Mouse (Mus musculus) kidney, adult 8-10 months (tissue): ENCODE measurements around the gene Ccdc9b.

ENCODE experiments used
- DNase-seq, 2 experiments: peaks; one replicate each; pipeline ENCODE4 v3.0.0; 2022

The Ccdc9b gene

GRCm38 (mm10) chr2:118761906-118762783 is at the start of gene Ccdc9b:
Gene Ccdc9b (minus strand): TSS chr2:118762661.
- peak; percentile 94 to 96 for DNase-seq

DNA sequence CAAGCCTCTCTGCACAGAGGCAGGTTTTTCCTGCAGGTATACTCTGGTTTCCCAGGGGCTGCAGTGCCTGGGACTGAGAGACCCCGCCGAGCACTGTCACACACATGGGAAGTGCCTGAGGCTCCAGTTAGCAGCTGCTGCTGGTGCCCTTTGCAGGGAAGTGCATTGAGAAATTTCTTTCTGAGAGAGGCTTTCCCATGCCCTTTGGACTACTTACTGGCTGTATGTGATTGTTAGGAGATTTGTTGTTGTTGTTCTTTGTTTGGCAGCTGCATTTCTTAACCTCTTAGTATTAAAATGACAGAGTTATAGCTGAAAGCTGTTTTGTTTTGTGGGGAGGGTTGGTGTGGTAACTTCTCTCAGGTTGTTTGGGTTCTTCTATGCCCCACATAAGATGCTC is 48.4 kb upstream of the Ccdc9b start:
- no peak for DNase-seq

GRCm38 (mm10) chr2:118806860-118807259 is 44.4 kb upstream of the Ccdc9b start:
- no peak for DNase-seq

- DNase-seq: no peak
Measured at GRCm38 (mm10) chr2:118805756-118806155, 43.3 kb upstream of the Ccdc9b start.

DNA sequence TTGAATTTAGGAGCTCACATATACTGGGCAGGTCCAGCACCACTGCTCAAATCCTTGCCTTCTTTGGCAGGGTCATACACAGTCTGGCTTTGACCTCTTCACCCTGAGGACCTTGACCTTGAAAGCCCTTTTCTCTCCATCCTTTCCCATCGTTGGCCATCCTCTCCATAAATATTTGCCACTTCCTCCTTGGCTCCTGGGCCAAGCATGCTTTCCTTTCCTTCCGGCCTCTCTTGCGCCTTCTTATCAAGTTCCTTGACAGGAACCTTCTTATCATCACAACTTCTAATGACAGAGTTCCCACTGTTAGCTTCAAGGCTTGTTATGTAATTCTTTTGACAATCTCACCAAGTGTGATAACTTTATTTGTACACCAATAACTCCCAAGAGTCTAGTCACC is 42.7 kb upstream of the Ccdc9b start:
- no peak for DNase-seq

DNA sequence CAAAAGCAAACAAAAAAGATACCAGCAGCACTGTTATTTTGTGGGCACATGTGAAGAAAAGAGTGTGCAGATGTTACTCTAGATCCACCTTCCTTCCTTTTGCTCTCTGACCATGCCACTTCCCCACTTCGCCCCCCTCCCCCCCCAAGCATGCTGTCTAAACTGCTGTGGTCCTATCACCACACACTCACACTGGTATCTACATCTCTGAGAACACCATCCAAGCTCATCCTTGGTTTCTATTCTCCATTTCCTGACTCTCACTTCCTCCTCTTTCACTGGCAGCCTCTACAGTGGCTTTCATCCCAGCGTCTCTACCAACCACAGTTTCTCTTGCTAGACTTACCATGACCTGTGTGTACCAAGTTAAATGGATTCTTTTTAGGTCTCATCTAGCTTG is 42.0 kb upstream of the Ccdc9b start:
- no peak for DNase-seq

DNA sequence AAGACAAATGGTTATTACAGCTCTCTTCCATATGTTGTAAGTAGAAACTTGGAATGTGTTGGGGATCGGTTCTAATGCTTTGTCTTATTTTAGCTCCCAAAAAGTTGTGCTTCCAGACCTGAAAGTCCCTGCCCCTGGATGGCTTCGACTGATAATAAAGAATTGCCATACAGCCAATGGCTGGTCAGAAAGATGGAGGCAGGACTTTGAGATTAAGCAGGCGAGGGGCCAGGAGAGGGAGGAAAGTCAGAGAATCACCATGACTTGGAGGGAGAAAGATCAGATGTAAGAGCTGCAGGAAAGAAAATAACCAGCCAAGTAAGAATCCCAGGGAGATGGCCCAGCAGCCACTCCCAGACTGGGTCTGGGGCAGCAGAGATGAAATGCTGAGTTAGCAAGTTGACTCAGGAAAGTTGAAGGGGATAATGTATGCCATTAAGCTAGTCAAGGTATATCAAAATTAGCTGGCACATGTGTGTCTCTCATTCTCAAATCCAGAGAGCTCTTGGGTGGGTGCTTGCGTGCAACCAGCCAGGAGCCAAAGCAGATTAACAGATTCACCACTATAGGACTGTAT is 40.2 kb upstream of the Ccdc9b start:
- no peak for DNase-seq

DNA sequence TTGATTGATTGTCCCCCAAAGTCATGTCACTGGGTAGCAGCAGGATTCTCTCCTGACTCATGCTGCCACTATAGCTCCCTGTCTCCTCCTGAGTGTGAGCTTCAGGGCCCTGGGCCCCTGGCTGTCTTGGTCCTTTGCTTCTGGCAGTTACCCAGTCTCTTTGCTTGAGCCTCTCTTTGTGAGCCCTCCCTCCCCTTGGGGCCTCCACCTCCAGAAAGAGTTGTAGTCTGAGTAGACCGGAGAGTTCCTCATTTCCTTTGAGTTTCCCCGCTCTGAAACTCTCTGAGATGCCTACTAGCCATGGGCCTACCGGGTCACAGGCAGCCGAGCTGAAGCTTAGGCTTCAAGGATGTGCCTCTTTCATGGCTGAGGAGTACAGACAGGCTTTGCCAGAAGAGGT is 31.2 kb upstream of the Ccdc9b start:
- no peak for DNase-seq

- no peak for DNase-seq
Measured at GRCm38 (mm10) chr2:118792259-118792613, 29.8 kb upstream of the Ccdc9b start.

DNA sequence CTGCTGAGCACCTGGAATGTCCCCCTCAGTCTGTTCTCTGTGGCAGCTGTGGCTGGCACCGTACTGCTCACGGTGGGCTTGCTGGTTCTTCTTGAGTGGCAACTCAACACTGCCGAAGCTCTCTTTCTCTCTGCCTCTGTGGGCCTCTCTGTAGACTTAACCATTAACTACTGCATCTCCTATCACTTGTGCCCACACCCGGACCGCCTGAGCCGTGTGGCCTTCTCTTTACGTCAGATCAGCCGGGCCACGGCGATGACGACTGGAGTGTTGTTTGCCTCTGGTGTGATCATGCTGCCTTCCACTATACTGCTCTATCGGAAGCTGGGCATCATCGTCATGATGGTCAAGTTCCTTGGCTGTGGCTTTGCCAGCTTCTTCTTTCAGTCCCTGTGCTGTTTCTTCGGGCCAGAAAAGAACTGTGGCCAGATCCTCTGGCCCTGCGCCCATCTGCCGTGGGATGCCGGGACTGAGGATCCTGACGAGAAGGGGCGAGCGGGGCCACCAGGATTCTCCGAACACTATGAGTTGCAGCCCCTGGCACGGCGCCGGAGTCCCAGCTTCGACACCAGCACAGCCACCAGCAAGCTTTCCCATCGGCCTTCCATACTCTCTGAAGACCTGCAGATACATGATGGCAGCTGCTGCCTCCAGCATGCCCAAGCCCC is 29.3 kb upstream of the Ccdc9b start:
- no peak for DNase-seq

GRCm38 (mm10) chr2:118790551-118791525 is 28.4 kb upstream of the Ccdc9b start:
- peak; percentile 70 to 81 for DNase-seq

GRCm38 (mm10) chr2:118790221-118790550 is 27.7 kb upstream of the Ccdc9b start:
- no peak for DNase-seq

DNA sequence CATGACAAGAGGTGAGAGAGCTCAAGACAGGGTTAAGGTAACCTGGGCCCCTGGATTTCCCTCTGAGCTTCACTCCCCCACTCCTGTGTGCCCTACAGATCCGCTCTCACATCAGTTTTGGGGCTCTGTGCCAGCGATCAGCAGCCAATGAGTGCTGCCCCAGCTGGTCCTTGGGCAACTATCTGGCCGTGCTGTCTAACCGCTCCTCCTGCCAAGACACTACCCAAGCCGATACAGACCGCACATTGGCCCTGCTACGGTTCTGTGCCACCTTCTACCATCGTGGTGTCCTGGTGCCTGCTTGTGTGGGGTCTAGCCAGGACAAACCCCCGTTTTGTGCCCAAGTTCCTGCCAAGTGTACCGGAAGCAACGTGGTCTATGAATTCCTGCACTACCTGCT is 27.0 kb upstream of the Ccdc9b start:
- no peak for DNase-seq

DNA sequence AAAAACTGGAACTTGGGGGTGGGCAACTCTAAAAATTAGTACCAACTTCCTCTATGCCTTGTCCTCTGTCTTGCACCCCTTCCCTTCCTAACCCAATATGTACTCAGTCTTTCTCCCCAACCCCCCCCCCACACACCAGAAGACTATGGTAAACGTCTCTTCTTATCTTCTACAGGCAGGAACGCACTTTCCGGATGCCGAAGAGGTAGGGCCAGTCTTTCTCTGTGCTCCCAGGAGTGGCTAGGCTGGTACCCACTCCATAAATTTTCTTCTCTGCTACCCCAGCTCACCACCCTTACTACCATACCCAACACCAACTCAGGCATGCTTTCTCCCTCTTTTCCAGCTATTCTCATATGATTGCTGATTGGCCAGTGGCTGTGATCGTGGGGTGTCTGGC is 24.1 kb upstream of the Ccdc9b start:
- no peak for DNase-seq

GRCm38 (mm10) chr2:118783663-118784062 is 21.2 kb upstream of the Ccdc9b start:
- DNase-seq: no peak

- no peak for DNase-seq
Measured at GRCm38 (mm10) chr2:118783093-118783492, 20.6 kb upstream of the Ccdc9b start.

GRCm38 (mm10) chr2:118782303-118782702 is 19.8 kb upstream of the Ccdc9b start:
- no peak for DNase-seq

DNA sequence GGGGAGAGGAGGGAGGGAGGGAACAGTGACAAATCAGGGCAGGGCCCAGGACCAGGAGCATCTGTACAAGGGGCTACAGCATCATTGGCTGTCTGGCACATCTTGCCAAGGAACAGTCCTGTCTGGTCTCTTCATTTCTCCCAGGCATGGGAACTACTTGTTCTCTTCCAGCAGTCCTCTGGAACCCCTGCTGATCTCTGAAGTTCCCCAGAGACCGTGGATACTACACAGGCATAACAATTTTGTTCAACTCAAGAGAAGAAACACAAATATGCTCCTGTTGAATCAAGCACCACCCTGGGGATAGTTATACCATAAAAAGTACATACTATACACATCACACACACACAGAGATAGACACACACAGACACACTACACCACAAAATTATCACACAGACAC is 18.7 kb upstream of the Ccdc9b start:
- DNase-seq: no peak

DNA sequence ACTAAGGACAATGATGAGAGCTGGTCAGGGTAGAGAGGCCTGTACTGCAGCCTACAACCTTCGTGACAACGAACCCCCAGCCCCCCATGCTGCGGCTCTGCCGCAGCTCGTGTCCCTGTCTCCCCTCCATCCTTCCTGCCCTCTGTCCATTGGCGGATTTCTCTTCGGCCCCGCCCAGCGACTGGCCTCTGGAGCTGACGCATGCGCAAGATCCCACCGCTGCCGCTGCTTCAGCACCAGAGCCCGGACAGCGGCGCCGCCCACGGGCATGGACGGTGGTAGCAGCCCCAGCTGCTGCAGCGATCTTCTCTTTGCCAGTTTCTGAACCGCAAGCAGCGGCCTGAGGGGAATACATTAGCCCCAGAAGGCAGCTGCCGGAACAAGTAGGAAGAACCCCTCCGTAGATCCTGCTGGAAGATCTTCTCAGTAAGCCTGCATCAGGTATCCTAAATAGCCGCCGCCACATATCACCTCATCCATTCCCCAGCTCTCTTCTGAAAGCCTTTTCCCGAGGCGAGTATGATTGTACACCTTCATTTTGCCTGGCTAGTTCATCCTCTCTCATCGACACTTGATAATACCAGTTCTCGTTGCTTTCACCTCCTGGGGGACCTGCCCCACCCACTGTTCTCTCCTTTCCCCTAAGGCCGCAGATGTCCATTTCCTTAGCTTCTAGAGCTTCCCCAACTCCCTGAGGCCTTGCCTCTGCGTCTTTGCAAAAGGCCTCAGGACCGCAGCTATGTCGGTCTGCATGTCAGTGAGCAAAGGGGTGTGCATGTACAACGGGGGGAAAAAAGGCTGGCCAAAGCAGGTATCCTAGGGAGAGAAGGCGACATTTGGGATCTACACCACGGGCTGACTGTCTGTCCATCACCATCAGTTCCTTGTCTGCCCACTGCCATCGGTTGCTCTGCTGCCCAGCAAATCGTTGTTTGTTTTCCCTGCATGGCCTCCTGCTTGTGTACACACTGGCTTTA is 17.3 kb upstream of the Ccdc9b start, which contains the start of gene Disp2:
Disp2 (plus strand) TSS at position 216 of the 977 bp plus-strand sequence.
- peak; percentile 90 to 94 for DNase-seq

- no peak for DNase-seq
Measured at GRCm38 (mm10) chr2:118779065-118779464, 16.6 kb upstream of the Ccdc9b start.

- DNase-seq: no peak
Measured at GRCm38 (mm10) chr2:118778418-118778817, 16.0 kb upstream of the Ccdc9b start.

- no peak for DNase-seq
Measured at GRCm38 (mm10) chr2:118776295-118776694, 13.8 kb upstream of the Ccdc9b start.
